Mouse (Mus musculus): ENCODE measurements around the gene Gabrb2. TPM values are rescaled to one million over a fixed set of nuclear protein-coding genes. Genes with fewer than 3 reads are reported as not detected.

Gabrb2 gene
- total RNA-seq, 2 experiments from 2014 or later, result 0.10 TPM; not detected in 1

- no peak for DNase-seq (ENCODE audit: low spot score in 2 of 2)
Measured at GRCm38 (mm10) chr11:42532577-42532976, 113.0 kb downstream of the Gabrb2 start.

- DNase-seq (ENCODE audit: low spot score in 2 of 2), result no peak
Measured at GRCm38 (mm10) chr11:42535286-42535685, 115.7 kb downstream of the Gabrb2 start.

- DNase-seq (ENCODE audit: low spot score in 2 of 2), result no peak
Measured at GRCm38 (mm10) chr11:42535861-42536260, 116.3 kb downstream of the Gabrb2 start.

- no peak for DNase-seq (ENCODE audit: low spot score in 2 of 2)
Measured at GRCm38 (mm10) chr11:42542861-42543260, 123.3 kb downstream of the Gabrb2 start.

- DNase-seq (ENCODE audit: low spot score in 2 of 2), result no peak
Measured at GRCm38 (mm10) chr11:42566023-42566422, 146.5 kb downstream of the Gabrb2 start.

- DNase-seq (ENCODE audit: low spot score in 2 of 2), result no peak
Measured at GRCm38 (mm10) chr11:42571467-42571866, 151.9 kb downstream of the Gabrb2 start.

GRCm38 (mm10) chr11:42575146-42575873 is 155.8 kb downstream of the Gabrb2 start:
- DNase-seq (ENCODE audit: low spot score in 2 of 2), result no peak

- no peak for DNase-seq (ENCODE audit: low spot score in 2 of 2)
Measured at GRCm38 (mm10) chr11:42579804-42580203, 160.2 kb downstream of the Gabrb2 start.

GRCm38 (mm10) chr11:42581123-42581522 is 161.6 kb downstream of the Gabrb2 start:
- no peak for DNase-seq (ENCODE audit: low spot score in 2 of 2)

GRCm38 (mm10) chr11:42581753-42582152 is 162.2 kb downstream of the Gabrb2 start:
- no peak for DNase-seq (ENCODE audit: low spot score in 2 of 2)

GRCm38 (mm10) chr11:42592418-42592817 is 172.9 kb downstream of the Gabrb2 start:
- DNase-seq (ENCODE audit: low spot score in 2 of 2), result no peak

GRCm38 (mm10) chr11:42606225-42606624 is 186.7 kb downstream of the Gabrb2 start:
- no peak for DNase-seq (ENCODE audit: low spot score in 2 of 2)

GRCm38 (mm10) chr11:42609128-42609763 is 189.7 kb downstream of the Gabrb2 start:
- no peak for DNase-seq (ENCODE audit: low spot score in 2 of 2)

- DNase-seq (ENCODE audit: low spot score in 2 of 2), result no peak
Measured at GRCm38 (mm10) chr11:42618195-42618594, 198.6 kb downstream of the Gabrb2 start.

GRCm38 (mm10) chr11:42621109-42621508 is 201.6 kb downstream of the Gabrb2 start:
- DNase-seq (ENCODE audit: low spot score in 2 of 2), result no peak

- no peak for DNase-seq (ENCODE audit: low spot score in 2 of 2)
Measured at GRCm38 (mm10) chr11:42650111-42650510, 230.6 kb downstream of the Gabrb2 start.

GRCm38 (mm10) chr11:42651572-42651971 is 232.0 kb downstream of the Gabrb2 start:
- DNase-seq (ENCODE audit: low spot score in 2 of 2), result no peak

- no peak for DNase-seq (ENCODE audit: low spot score in 2 of 2)
Measured at GRCm38 (mm10) chr11:42654189-42654588, 234.6 kb downstream of the Gabrb2 start.

GRCm38 (mm10) chr11:42668657-42669056 is 249.1 kb downstream of the Gabrb2 start:
- DNase-seq (ENCODE audit: low spot score in 2 of 2), result no peak

Measured in adrenal gland, adult 18-20 months (tissue).